Mouse (Mus musculus) megakaryocyte, embryonic 14.5 days (primary cell): ENCODE data around the gene Rbm20.

Experiments used
- FLI1 ChIP-seq: IDR thresholded peaks from 2 replicates; pipeline ENCODE4 v1.6.1; 2012; ENCODE audit warnings: low read length, inconsistent platforms, mixed read lengths
- GATA1 ChIP-seq: IDR thresholded peaks from 3 replicates; pipeline ENCODE4 v1.6.1; 2012; ENCODE audit warnings: mixed read lengths, low read length, inconsistent platforms, borderline replicate concordance

DNA sequence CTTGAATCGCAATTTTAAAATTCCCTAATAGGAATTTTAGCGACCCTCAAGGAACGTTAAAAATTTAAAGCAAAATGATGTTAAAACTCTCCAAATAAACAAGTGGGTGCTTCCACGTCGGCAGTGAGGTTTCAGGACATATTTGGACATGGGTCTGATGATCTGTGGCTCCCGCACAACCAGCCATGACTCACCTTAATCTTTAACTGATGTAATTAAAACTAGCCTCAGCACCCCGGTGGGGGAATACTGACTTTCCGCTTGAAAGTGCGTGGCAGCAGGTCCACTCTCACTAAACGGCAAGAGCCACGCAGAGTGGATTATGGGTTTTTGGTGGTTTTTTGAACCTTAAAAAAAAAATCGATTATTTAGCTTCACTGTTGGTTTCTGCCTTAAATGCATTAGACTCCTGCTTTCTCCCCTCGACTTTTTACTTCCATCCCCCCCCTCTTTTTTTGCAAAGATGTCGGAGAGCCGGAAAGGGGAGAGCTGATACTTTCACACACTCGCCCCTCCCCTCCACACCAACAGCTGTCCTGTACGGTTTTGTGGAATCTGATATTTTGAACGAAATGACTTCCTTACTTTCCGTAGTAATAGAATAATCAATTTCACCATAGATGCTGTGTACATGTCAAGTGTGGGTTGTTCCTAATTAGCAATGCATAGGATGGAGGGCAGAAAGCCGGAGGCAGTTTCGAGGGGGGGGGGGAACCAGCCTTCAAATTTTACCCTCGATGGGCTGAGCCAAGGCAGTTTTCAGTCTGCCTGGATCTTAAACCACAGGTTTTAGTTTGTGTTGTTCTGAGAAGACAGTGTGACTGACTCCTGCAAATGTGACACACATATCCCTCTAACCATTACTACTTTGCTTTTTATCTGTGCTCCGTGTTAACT, 117.1 kb downstream of the Rbm20 start:
- TF ChIP-seq GATA1 (no peak), FLI1 (no peak)
